Mouse (Mus musculus): ENCODE results near the gene Cox17.

- TF ChIP-seq POLR2A (IDR thresholded peaks at IDR 0.05; ENCODE audit: insufficient read length, low read depth) = no peak
- no peak for TF ChIP-seq E2F4 (IDR thresholded peaks at IDR 0.05; ENCODE audit: insufficient read depth)
- TF ChIP-seq TCF3 (IDR thresholded peaks at IDR 0.05; ENCODE audit: insufficient read length, low read depth) = no peak
- no peak for TF ChIP-seq POLR2AphosphoS2 (IDR thresholded peaks at IDR 0.05; ENCODE audit: insufficient read length, low read depth)
- TF ChIP-seq REST (IDR thresholded peaks at IDR 0.05; ENCODE audit: insufficient read depth, insufficient read length) = no peak
- no peak for TF ChIP-seq MYOG (IDR thresholded peaks at IDR 0.05; ENCODE audit: control insufficient read depth in 1 of 3, insufficient read depth in 1 of 3, insufficient read length in 2 of 3, low read depth in 2 of 3)
- no peak for TF ChIP-seq USF1 (IDR thresholded peaks at IDR 0.05; ENCODE audit: low read depth)
- TF ChIP-seq MYOD1 (IDR thresholded peaks at IDR 0.05; ENCODE audit: control insufficient read depth in 1 of 3, insufficient read length in 2 of 3, low read depth in 2 of 3) = no peak
These were observed 797 bp downstream of the Cox17 start for GRCm38 (mm10) chr16:38347588-38347987.
